Mouse (Mus musculus) limb, embryonic 13.5 days (tissue): ENCODE measurements around the gene Gbe1. TPM values are rescaled to one million over a fixed set of nuclear protein-coding genes. Genes with fewer than 3 reads are reported as not detected.

ENCODE experiments used
- ATAC-seq: fragments of 200-750 bp; cut with Nextera tagmentation; 2 replicates; pipeline ENCODE4 v1.8.0; 2017; ENCODE audit warnings: low read depth, moderate number of reproducible peaks, moderate TSS enrichment; ENCODE audit not compliant: low FRiP score
- H3K27ac ChIP-seq: fragments of 300-500 bp; sonication (generic); 2 replicates; pipeline ENCODE4 v1.5.1; 2015; ENCODE audit warnings: inconsistent platforms, mild to moderate bottlenecking, moderate library complexity
- H3K27me3 ChIP-seq: fragments of 300-500 bp; sonication (generic); 2 replicates; pipeline ENCODE4 v1.6.1; 2015; ENCODE audit warnings: mild to moderate bottlenecking, inconsistent platforms
- H3K36me3 ChIP-seq: fragments of 300-500 bp; sonication (generic); 2 replicates; pipeline ENCODE4 v1.6.1; 2015; ENCODE audit warnings: inconsistent platforms, mild to moderate bottlenecking, moderate library complexity
- H3K4me1 ChIP-seq: fragments of 300-500 bp; sonication (generic); 2 replicates; pipeline ENCODE4 v1.6.1; 2015; ENCODE audit warnings: inconsistent platforms
- H3K4me2 ChIP-seq: fragments of 300-500 bp; sonication (generic); replicated peaks from 2 replicates; pipeline ENCODE4 v1.6.1; 2015; ENCODE audit warnings: inconsistent platforms, mild to moderate bottlenecking, moderate library complexity
- H3K4me3 ChIP-seq: fragments of 300-500 bp; sonication (generic); 2 replicates; pipeline ENCODE4 v1.5.1; 2015; ENCODE audit warnings: moderate library complexity, mild to moderate bottlenecking, inconsistent platforms
- H3K9ac ChIP-seq: fragments of 300-500 bp; sonication (generic); 2 replicates; pipeline ENCODE4 v1.6.1; 2015; ENCODE audit warnings: mild to moderate bottlenecking, inconsistent platforms
- H3K9me3 ChIP-seq: fragments of 300-500 bp; sonication (generic); 2 replicates; pipeline ENCODE4 v1.6.1; 2016; ENCODE audit warnings: inconsistent platforms
- WGBS: fragments of 180-500 bp; shearing (Covaris S2); methylation state at CpG from one replicate; pipeline ENCODE4 v1.1.7; 2015; 5-methylcytosine and 5-hydroxymethylcytosine counted together
- polyA plus RNA-seq: library from polyadenylated mRNA; unstranded; fragments of >200 nt; fragmentation: Nextera tagmentation; extraction: Ambion mirVana; gene quantifications from 2 replicates; pipeline ENCODE4 v1.2.1, GENCODE M21; 2015

The Gbe1 gene
- polyA plus RNA-seq, 1 experiment from 2014 or later: 17.8 TPM

GRCm38 (mm10) chr16:70381045-70381444 is 67.3 kb downstream of the Gbe1 start:
- H3K4me1 ChIP-seq: 0 out of 2 replicates have a peak, but pooled peaks cover 3% of the 10 kb centered on the region
- 67% methylated on average over 2 of the region's 2 CpGs for WGBS

DNA sequence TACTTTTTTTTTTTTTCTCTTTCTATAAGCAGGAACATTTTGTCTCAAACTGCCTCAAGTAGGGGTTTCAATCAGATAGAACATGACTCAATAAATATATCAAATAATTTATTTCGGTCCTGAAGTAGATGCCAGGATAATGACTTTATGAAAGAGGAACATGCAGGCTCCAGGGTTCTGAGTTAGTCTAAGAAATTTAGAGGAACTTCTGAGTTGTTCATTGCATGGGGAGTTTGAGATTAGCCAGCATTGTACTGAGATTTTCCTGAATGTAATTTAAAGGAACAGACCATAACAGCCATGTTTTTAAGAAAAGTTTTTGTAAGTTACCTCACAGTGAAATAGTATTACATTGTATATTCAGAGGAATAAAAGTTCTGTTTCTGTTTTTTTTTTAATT is 71.7 kb downstream of the Gbe1 start:
- Histone ChIP-seq H3K9ac (no peak overlapping the region), H3K36me3 (no peaks in the 10 kb centered on the region), H3K27ac (no peak overlapping the region), H3K9me3 (peaks cover 6% of the 10 kb centered on the region; the same call in 1 of the 2 replicates), H3K27me3 (no peaks in the 10 kb centered on the region), H3K4me1 (0 out of 2 replicates have a peak, but pooled peaks cover 3% of the 10 kb centered on the region), H3K4me2 (no peak overlapping the region), H3K4me3 (no peak overlapping the region)
- ATAC-seq: no peak
- 90% methylated on average over 1 of the region's 1 CpGs for WGBS

More at GRCm38 (mm10) chr16:70381045-70381444, 67.3 kb downstream of the Gbe1 start:
- no peak overlapping the region for H3K4me3 ChIP-seq
- H3K4me2 ChIP-seq: no peak overlapping the region
- H3K9me3 ChIP-seq: no peaks in the 10 kb centered on the region
- no peaks in the 10 kb centered on the region for H3K27me3 ChIP-seq
- H3K9ac ChIP-seq: no peak overlapping the region
- ATAC-seq: peak; percentile 76
- no peaks in the 10 kb centered on the region for H3K36me3 ChIP-seq
- no peak overlapping the region for H3K27ac ChIP-seq

DNA sequence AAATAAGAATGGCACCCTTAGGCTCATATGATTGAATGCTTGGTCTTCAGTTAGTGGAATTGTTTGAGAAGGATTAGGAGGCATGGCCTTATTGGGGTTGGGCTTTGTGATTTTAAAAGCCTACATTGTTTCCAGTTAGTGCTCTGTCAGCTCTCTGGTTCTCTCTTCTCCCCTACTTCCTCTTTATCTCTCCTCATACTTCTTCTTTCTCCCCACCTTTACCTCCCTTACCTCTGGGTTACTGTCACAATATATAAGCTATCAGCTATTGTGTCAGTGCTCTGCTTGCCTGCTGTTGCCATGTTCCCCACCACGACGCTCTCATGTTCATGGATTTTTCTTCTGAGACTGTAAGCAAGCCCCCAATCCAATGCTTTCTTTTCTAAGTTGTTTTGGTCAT is 73.6 kb downstream of the Gbe1 start:
- no peak overlapping the region for H3K27ac ChIP-seq

GRCm38 (mm10) chr16:70395276-70395675 is 81.5 kb downstream of the Gbe1 start:
- no peaks in the 10 kb centered on the region for H3K27me3 ChIP-seq
- no peak overlapping the region for H3K9ac ChIP-seq
- 83% methylated on average over 3 of the region's 3 CpGs for WGBS
- H3K36me3 ChIP-seq: no peaks in the 10 kb centered on the region
- peaks cover 2% of the 10 kb centered on the region; the same call in 1 of the 2 replicates for H3K9me3 ChIP-seq
- H3K27ac ChIP-seq: no peak overlapping the region
- H3K4me1 ChIP-seq: no peaks in the 10 kb centered on the region
- no peak overlapping the region for H3K4me3 ChIP-seq
- ATAC-seq: no peak
- no peak overlapping the region for H3K4me2 ChIP-seq

More for the DNA sequence above, 73.6 kb downstream of the Gbe1 start:
- H3K4me2 ChIP-seq: no peak overlapping the region
- no peak for ATAC-seq
- H3K4me1 ChIP-seq: no peaks in the 10 kb centered on the region
- H3K9me3 ChIP-seq: peaks cover 7% of the 10 kb centered on the region; the same call in 1 of the 2 replicates
- no peaks in the 10 kb centered on the region for H3K36me3 ChIP-seq
- H3K9ac ChIP-seq: no peak overlapping the region
- WGBS: 88% methylated on average over 2 of the region's 2 CpGs
- no peaks in the 10 kb centered on the region for H3K27me3 ChIP-seq
- no peak overlapping the region for H3K4me3 ChIP-seq

DNA sequence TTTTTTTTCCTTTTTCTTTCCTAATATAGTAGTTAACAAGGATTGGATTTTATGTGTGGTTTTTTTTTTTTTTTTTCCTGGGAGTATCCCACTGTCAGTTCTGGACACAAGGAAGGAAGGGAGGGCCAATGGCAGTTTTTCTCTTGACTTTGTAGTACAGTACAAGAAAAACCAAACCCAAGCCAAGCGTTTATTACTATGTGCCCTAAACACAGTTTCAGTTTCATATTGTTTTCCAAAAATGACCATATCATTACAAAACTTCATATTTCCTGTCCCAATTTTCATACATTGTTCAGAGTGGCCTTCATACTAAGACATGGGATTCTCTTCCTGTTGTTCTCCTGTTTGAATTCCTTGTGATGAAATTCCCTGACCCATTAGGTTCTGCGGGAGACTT is 94.0 kb downstream of the Gbe1 start:
- 88% methylated on average over 2 of the region's 2 CpGs for WGBS
- H3K4me1 ChIP-seq: no peaks in the 10 kb centered on the region
- no peaks in the 10 kb centered on the region for H3K36me3 ChIP-seq
- no peaks in the 10 kb centered on the region for H3K9me3 ChIP-seq
- no peak overlapping the region for H3K4me3 ChIP-seq
- H3K4me2 ChIP-seq: no peak overlapping the region
- no peak overlapping the region for H3K27ac ChIP-seq
- no peaks in the 10 kb centered on the region for H3K27me3 ChIP-seq
- ATAC-seq: no peak
- H3K9ac ChIP-seq: no peak overlapping the region

DNA sequence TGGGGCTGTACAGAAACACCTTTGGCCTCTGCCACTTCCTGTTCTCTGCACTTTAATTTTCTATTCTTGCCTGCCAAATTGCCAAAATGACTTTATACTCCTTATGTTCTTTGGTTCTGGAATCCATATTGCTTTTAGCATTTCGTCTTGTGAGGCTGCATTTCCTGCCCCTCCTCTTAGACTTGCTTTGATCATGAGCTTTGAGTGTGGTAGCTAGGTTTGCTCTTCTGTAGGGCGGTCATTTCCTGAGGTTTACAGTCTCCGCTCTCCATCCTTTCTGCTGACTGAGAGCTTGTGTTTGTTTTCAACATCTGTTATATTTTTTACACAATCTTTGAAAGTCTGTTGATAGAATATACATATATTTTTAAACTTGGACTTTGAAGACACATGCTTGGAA is 107.3 kb downstream of the Gbe1 start:
- Histone ChIP-seq H3K27ac (no peak overlapping the region), H3K27me3 (no peaks in the 10 kb centered on the region), H3K9me3 (no peaks in the 10 kb centered on the region), H3K4me1 (no peaks in the 10 kb centered on the region), H3K36me3 (no peaks in the 10 kb centered on the region), H3K4me2 (no peak overlapping the region), H3K9ac (no peak overlapping the region), H3K4me3 (no peak overlapping the region)
- WGBS: 60% methylated on average over 3 of the region's 3 CpGs
- ATAC-seq: no peak

GRCm38 (mm10) chr16:70449520-70449919 is 135.8 kb downstream of the Gbe1 start:
- Histone ChIP-seq H3K9me3 (no peaks in the 10 kb centered on the region), H3K27me3 (no peaks in the 10 kb centered on the region), H3K4me1 (no peaks in the 10 kb centered on the region), H3K9ac (no peak overlapping the region), H3K4me3 (no peak overlapping the region), H3K4me2 (no peak overlapping the region), H3K36me3 (no peaks in the 10 kb centered on the region), H3K27ac (no peak overlapping the region)
- 45% methylated on average over 6 of the region's 6 CpGs for WGBS
- no peak for ATAC-seq

GRCm38 (mm10) chr16:70475583-70475982 is 161.8 kb downstream of the Gbe1 start:
- no peak for ATAC-seq
- H3K4me1 ChIP-seq: no peaks in the 10 kb centered on the region
- no peaks in the 10 kb centered on the region for H3K36me3 ChIP-seq
- no peaks in the 10 kb centered on the region for H3K9me3 ChIP-seq
- no peaks in the 10 kb centered on the region for H3K27me3 ChIP-seq
- no peak overlapping the region for H3K4me3 ChIP-seq
- no peak overlapping the region for H3K9ac ChIP-seq
- WGBS: 49% methylated on average over 3 of the region's 3 CpGs
- H3K27ac ChIP-seq: no peak overlapping the region
- H3K4me2 ChIP-seq: no peak overlapping the region

DNA sequence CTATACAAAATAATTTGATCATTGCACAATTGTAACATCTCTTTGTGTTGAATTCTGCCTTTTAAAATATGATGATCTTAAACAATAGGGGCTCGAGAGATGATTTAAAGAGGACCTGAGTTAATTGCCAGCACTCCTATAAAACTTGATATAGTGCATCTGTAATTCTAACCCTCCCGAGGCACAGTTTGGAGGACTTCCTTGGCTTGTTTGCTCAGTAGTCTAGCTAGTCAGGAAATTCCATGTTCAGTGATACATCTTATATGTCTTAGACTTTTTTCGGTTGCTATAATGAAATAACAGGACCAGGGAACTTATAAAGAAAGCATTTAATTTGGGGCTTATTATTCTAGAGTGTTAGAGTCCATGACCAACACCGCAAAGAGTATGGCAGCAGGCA is 162.4 kb downstream of the Gbe1 start:
- H3K4me3 ChIP-seq: no peak overlapping the region
- H3K27ac ChIP-seq: no peak overlapping the region
- H3K27me3 ChIP-seq: no peaks in the 10 kb centered on the region
- no peak overlapping the region for H3K9ac ChIP-seq
- no peaks in the 10 kb centered on the region for H3K4me1 ChIP-seq
- H3K4me2 ChIP-seq: no peak overlapping the region
- no peaks in the 10 kb centered on the region for H3K9me3 ChIP-seq
- WGBS: 62% methylated on average over 4 of the region's 4 CpGs
- ATAC-seq: no peak
- H3K36me3 ChIP-seq: no peaks in the 10 kb centered on the region

GRCm38 (mm10) chr16:70480494-70480893 is 166.7 kb downstream of the Gbe1 start:
- no peaks in the 10 kb centered on the region for H3K36me3 ChIP-seq
- 94% methylated on average over 3 of the region's 3 CpGs for WGBS
- H3K27ac ChIP-seq: no peak overlapping the region
- H3K4me1 ChIP-seq: no peaks in the 10 kb centered on the region
- no peaks in the 10 kb centered on the region for H3K9me3 ChIP-seq
- H3K4me3 ChIP-seq: no peak overlapping the region
- no peaks in the 10 kb centered on the region for H3K27me3 ChIP-seq
- no peak overlapping the region for H3K9ac ChIP-seq
- H3K4me2 ChIP-seq: no peak overlapping the region
- no peak for ATAC-seq

DNA sequence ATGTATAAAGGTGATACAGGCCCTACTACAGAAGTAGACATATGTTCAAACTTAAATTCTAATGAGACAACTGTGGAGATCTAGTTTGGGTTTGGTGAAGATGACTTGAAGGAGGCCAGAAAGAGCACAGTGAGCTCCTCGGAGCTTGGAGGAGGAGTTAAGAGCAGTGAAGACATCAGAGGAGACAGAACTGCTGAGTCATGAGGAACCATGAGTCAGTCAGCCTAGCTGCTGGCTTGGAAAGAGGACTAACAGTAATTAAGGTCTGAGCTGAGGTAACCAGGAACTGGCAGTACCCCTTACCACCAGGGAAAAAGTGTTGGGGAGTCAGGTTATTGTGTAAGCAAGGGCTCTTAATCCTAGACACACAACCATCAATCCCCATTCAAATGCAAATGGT is 192.7 kb downstream of the Gbe1 start:
- no peaks in the 10 kb centered on the region for H3K9me3 ChIP-seq
- no peak for ATAC-seq
- H3K4me2 ChIP-seq: no peak overlapping the region
- H3K4me3 ChIP-seq: no peak overlapping the region
- no peaks in the 10 kb centered on the region for H3K4me1 ChIP-seq
- H3K36me3 ChIP-seq: no peaks in the 10 kb centered on the region
- 63% methylated on average over 1 of the region's 1 CpGs for WGBS
- H3K27ac ChIP-seq: no peak overlapping the region
- no peak overlapping the region for H3K9ac ChIP-seq
- no peaks in the 10 kb centered on the region for H3K27me3 ChIP-seq

- Histone ChIP-seq H3K9me3 (no peaks in the 10 kb centered on the region), H3K36me3 (no peaks in the 10 kb centered on the region), H3K4me2 (no peak overlapping the region), H3K4me3 (no peak overlapping the region), H3K27me3 (no peaks in the 10 kb centered on the region), H3K4me1 (no peaks in the 10 kb centered on the region), H3K27ac (no peak overlapping the region), H3K9ac (no peak overlapping the region)
- WGBS: 73% methylated on average over 3 of the region's 3 CpGs
- ATAC-seq: no peak
Measured at GRCm38 (mm10) chr16:70510938-70511337, 197.2 kb downstream of the Gbe1 start.

DNA sequence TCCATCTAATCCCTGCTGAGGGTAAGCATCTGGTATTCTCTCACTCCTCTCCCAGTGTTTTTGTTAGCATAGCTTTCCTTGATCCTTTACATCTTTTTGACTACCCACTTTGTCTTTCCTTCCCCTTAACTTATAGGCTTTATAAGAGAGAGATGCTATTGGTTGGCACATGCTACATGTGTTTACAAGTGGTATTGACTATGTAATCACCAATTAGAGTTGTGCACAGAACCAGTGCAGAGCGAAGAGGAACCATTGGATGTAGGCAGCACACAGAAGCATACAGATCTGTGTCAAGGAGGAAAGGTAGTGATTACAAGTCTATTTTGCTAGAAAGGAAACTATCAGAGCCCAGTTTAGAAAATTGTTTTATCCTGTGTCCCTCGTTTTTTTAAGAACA is 209.1 kb downstream of the Gbe1 start:
- Histone ChIP-seq H3K9me3 (no peaks in the 10 kb centered on the region), H3K4me2 (no peak overlapping the region), H3K27me3 (no peaks in the 10 kb centered on the region), H3K4me3 (no peak overlapping the region), H3K36me3 (no peaks in the 10 kb centered on the region), H3K9ac (no peak overlapping the region), H3K4me1 (no peaks in the 10 kb centered on the region), H3K27ac (no peak overlapping the region)
- ATAC-seq: no peak
- WGBS: 74% methylated on average over 2 of the region's 2 CpGs
